ENCODE assay signal across 9 mouse cellular contexts in the genomic region with DNA sequence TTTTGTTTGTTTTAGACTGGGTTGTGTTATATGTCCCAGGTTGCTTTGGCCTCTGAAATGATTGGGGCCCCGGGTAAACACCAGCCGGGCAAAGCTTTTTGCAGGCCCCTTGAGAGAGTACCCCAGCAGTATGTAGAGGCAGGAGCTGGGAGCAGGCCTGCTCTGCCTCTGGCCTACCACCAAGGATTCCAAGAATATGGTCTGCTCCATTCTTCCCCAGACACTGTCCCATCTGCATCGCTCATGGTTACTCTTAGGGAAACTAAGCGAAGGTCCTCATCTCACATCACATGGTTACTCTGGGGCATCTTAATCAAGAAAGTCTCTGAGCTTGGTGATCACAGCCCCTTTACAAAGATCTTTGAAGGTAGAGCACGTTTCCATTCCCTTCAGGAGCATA. TPM values are rescaled to one million over a fixed set of nuclear protein-coding genes. Genes with fewer than 3 reads are reported as not detected.
DNase-seq lines count a peak whose midpoint lies in the region; ATAC-seq and TF ChIP-seq lines count a peak whose summit lies in the region.
"Had no signal": no experiment of that assay in that cellular context is flagged by ENCODE, and none has a peak within 500 bp of the region (broad histone marks: within the 10 kb centered on the region; RNA-seq: fewer than 3 reads in every experiment).

No protein-coding gene starts in this region.

- no peaks in the 10 kb centered on the region for H3K36me3 ChIP-seq in forebrain, embryonic 14.5 days (ENCODE audit: control insufficient read depth, insufficient read depth, low read length)
- H3K36me3 ChIP-seq in forebrain, embryonic 16.5 days (ENCODE audit: control insufficient read depth, insufficient read depth): no peaks in the 10 kb centered on the region
- peaks cover 9% of the 10 kb centered on the region; the same call in 1 of the 2 replicates for H3K36me3 ChIP-seq in lung, embryonic 15.5 days
- H3K36me3 ChIP-seq in hindbrain, embryonic 14.5 days (replicated peaks; ENCODE audit: control insufficient read depth, insufficient read depth): no peaks in the 10 kb centered on the region
- H3K36me3 ChIP-seq in myocyte (ENCODE audit: control insufficient read depth, insufficient read depth): no peaks in the 10 kb centered on the region

- no peak overlapping the region for H3K27ac ChIP-seq in forebrain, embryonic 14.5 days (ENCODE audit: low read depth, low read length)
- no peak overlapping the region for H3K27ac ChIP-seq in forebrain, embryonic 16.5 days (ENCODE audit: low read length)
- peak overlapping the region; percentile 95 for H3K27ac ChIP-seq in lung, embryonic 15.5 days
- no peak overlapping the region for H3K27ac ChIP-seq in hindbrain, embryonic 14.5 days

- no peaks in the 10 kb centered on the region for H3K9me3 ChIP-seq in forebrain, embryonic 14.5 days (replicated peaks; ENCODE audit: control insufficient read depth, low read length)
- H3K9me3 ChIP-seq in forebrain, embryonic 16.5 days (ENCODE audit: control insufficient read depth, low read length): no peaks in the 10 kb centered on the region
- no peaks in the 10 kb centered on the region for H3K9me3 ChIP-seq in lung, embryonic 15.5 days
- no peaks in the 10 kb centered on the region for H3K9me3 ChIP-seq in hindbrain, embryonic 14.5 days (ENCODE audit: control insufficient read depth, low read length)

- H3K4me2 ChIP-seq in forebrain, embryonic 14.5 days (ENCODE audit: low read length): no peak overlapping the region
- H3K4me2 ChIP-seq in forebrain, embryonic 16.5 days (ENCODE audit: low read length): no peak overlapping the region
- H3K4me2 ChIP-seq in lung, embryonic 15.5 days: peak overlapping the region; percentile 87
- H3K4me2 ChIP-seq in hindbrain, embryonic 14.5 days (replicated peaks): peak overlapping the region; percentile 48; the same call in 1 of the 2 replicates
- H3K4me2 ChIP-seq in myocyte (ENCODE audit: low read depth): peak overlapping the region; percentile 81

- peaks cover 2% of the 10 kb centered on the region; the same call in 1 of the 2 replicates for H3K4me1 ChIP-seq in forebrain, embryonic 14.5 days (ENCODE audit: control insufficient read depth, insufficient read depth, low read length)
- peaks cover 11% of the 10 kb centered on the region for H3K4me1 ChIP-seq in forebrain, embryonic 16.5 days (replicated peaks; ENCODE audit: control insufficient read depth, insufficient read depth, low read length)
- peaks cover 58% of the 10 kb centered on the region for H3K4me1 ChIP-seq in lung, embryonic 15.5 days
- H3K4me1 ChIP-seq in hindbrain, embryonic 14.5 days (replicated peaks; ENCODE audit: control insufficient read depth, insufficient read depth, low read length): no peaks in the 10 kb centered on the region; the same call in 1 of the 2 replicates

- WGBS in forebrain, embryonic 14.5 days: 76% methylated on average over 5 of the region's 5 CpGs
- 79% methylated on average over 5 of the region's 5 CpGs for WGBS in forebrain, embryonic 16.5 days
- 63% methylated on average over 5 of the region's 5 CpGs for WGBS in lung, embryonic 15.5 days
- 82% methylated on average over 5 of the region's 5 CpGs for WGBS in hindbrain, embryonic 14.5 days

- H3K79me2 ChIP-seq in myocyte (ENCODE audit: control insufficient read depth, insufficient read depth): peaks cover 68% of the 10 kb centered on the region

- no peak for TF ChIP-seq POLR2A in myocyte (IDR thresholded peaks at IDR 0.05; ENCODE audit: insufficient read length, low read depth)

- ATAC-seq in forebrain, embryonic 14.5 days: no peak
- no peak for ATAC-seq in forebrain, embryonic 16.5 days
- ATAC-seq in lung, embryonic 15.5 days (ENCODE audit: borderline replicate concordance, extremely low read depth, low FRiP score, low TSS enrichment): no peak
- ATAC-seq in hindbrain, embryonic 14.5 days (ENCODE audit: low FRiP score): no peak

- peaks cover 53% of the 10 kb centered on the region for H3K27me3 ChIP-seq in forebrain, embryonic 14.5 days (replicated peaks; ENCODE audit: control insufficient read depth, insufficient read depth, low read length)
- H3K27me3 ChIP-seq in forebrain, embryonic 16.5 days (replicated peaks; ENCODE audit: control insufficient read depth, insufficient read depth, low read length): peaks cover 61% of the 10 kb centered on the region
- 0 out of 2 replicates have a peak, but pooled peaks cover 5% of the 10 kb centered on the region for H3K27me3 ChIP-seq in lung, embryonic 15.5 days
- peaks cover 66% of the 10 kb centered on the region for H3K27me3 ChIP-seq in hindbrain, embryonic 14.5 days (ENCODE audit: control insufficient read depth, insufficient read depth, low read length)
- H3K27me3 ChIP-seq in myocyte (ENCODE audit: control insufficient read depth, insufficient read depth, insufficient read length): no peaks in the 10 kb centered on the region

- DNase-seq in forebrain, embryonic 14.5 days (ENCODE audit: low spot score): no peak
- no peak for DNase-seq in lung, postnatal 25 days (ENCODE audit: low spot score)
- no peak for DNase-seq in hindbrain, embryonic 14.5 days (ENCODE audit: low spot score)
- no peak for DNase-seq in embryo, embryonic 10 days (ENCODE audit: low spot score)
- no peak for DNase-seq in layer of hippocampus, postnatal 36 days
- DNase-seq: cerebellum, adult 8-10 months had no signal

- H3K4me3 ChIP-seq in forebrain, embryonic 14.5 days (ENCODE audit: low read depth, low read length): peak overlapping the region; percentile 28; the same call in 1 of the 2 replicates
- H3K4me3 ChIP-seq in forebrain, embryonic 16.5 days (replicated peaks; ENCODE audit: low read length): no peak overlapping the region
- H3K4me3 ChIP-seq in lung, embryonic 15.5 days: peak overlapping the region; percentile 65
- H3K4me3 ChIP-seq in hindbrain, embryonic 14.5 days (replicated peaks; ENCODE audit: low read length): peak overlapping the region; percentile 34; the same call in 1 of the 2 replicates
- H3K4me3 ChIP-seq in myocyte: peak overlapping the region; percentile 98

- H3ac ChIP-seq in myocyte (ENCODE audit: control insufficient read depth, insufficient read length): peak overlapping the region; percentile 61

- H3K9ac ChIP-seq in forebrain, embryonic 14.5 days (ENCODE audit: low read length): no peak overlapping the region
- no peak overlapping the region for H3K9ac ChIP-seq in forebrain, embryonic 16.5 days (replicated peaks; ENCODE audit: low read depth, low read length)
- H3K9ac ChIP-seq in lung, embryonic 15.5 days: peak overlapping the region; percentile 84
- no peak overlapping the region for H3K9ac ChIP-seq in hindbrain, embryonic 14.5 days

TF ChIP-seq in myocyte, 11 proteins besides CTCF, POLR2A, EP300 and RAD21:
- TF ChIP-seq MYOG (IDR thresholded peaks at IDR 0.05; ENCODE audit: control insufficient read depth in 1 of 3, insufficient read depth in 1 of 3, insufficient read length in 2 of 3, low read depth in 2 of 3) (no peak), TCF3 (IDR thresholded peaks at IDR 0.05; ENCODE audit: insufficient read length, low read depth) (no peak), USF1 (IDR thresholded peaks at IDR 0.05; ENCODE audit: low read depth) (no peak), CEBPB (IDR thresholded peaks at IDR 0.05; ENCODE audit: insufficient read depth, poor library complexity, severe bottlenecking) (no peak), MYOD1 (IDR thresholded peaks at IDR 0.05; ENCODE audit: control insufficient read depth in 1 of 3, insufficient read length in 2 of 3, low read depth in 2 of 3) (no peak), SRF (IDR thresholded peaks at IDR 0.05; ENCODE audit: control insufficient read depth, insufficient read length, low read depth) (no peak), TCF12 (IDR thresholded peaks at IDR 0.05; ENCODE audit: insufficient read depth, poor library complexity, severe bottlenecking) (no peak), MAX (IDR thresholded peaks at IDR 0.05; ENCODE audit: low read depth) (no peak), E2F4 (IDR thresholded peaks at IDR 0.05; ENCODE audit: insufficient read depth) (no peak), REST (IDR thresholded peaks at IDR 0.05; ENCODE audit: insufficient read depth, insufficient read length) (no peak), POLR2AphosphoS2 (IDR thresholded peaks at IDR 0.05; ENCODE audit: insufficient read length, low read depth) (no peak)
TF ChIP-seq in myocyte: peak in this region for 0.

RNA-seq across cellular contexts. Expression of gene Cavin1, which starts 2.2 kb away (rescaled TPM):
- 15.6 and 21.1 TPM in 2 replicates for polyA plus RNA-seq in forebrain, embryonic 14.5 days (2014; fragmentation: Nextera tagmentation; extraction: Ambion mirVana)
- polyA plus RNA-seq in forebrain, embryonic 16.5 days (2015; fragmentation: Nextera tagmentation; extraction: Ambion mirVana): 33.6 and 45.4 TPM in 2 replicates
- 392 and 425 TPM in 2 replicates for polyA plus RNA-seq in lung, embryonic 15.5 days (2015; fragmentation: Nextera tagmentation; extraction: Ambion mirVana)
- polyA plus RNA-seq in hindbrain, embryonic 14.5 days (2014; fragmentation: Nextera tagmentation; extraction: Ambion mirVana): 20.1 and 21.1 TPM in 2 replicates
- polyA plus RNA-seq in myocyte (2012; fragmentation: generic; extraction: Trizol): 284 TPM
- total RNA-seq in layer of hippocampus, postnatal 36 days (2021): 10 to 100 TPM; 12.4 to 14.5 TPM

RNA-seq across cellular contexts. Expression of gene Stat3, which starts 29.2 kb away (rescaled TPM):
- 23.3 and 26.4 TPM in 2 replicates for polyA plus RNA-seq in forebrain, embryonic 14.5 days (2014; fragmentation: Nextera tagmentation; extraction: Ambion mirVana)
- 30.6 and 31.5 TPM in 2 replicates for polyA plus RNA-seq in forebrain, embryonic 16.5 days (2015; fragmentation: Nextera tagmentation; extraction: Ambion mirVana)
- 41.2 and 53.4 TPM in 2 replicates for polyA plus RNA-seq in lung, embryonic 15.5 days (2015; fragmentation: Nextera tagmentation; extraction: Ambion mirVana)
- polyA plus RNA-seq in hindbrain, embryonic 14.5 days (2014; fragmentation: Nextera tagmentation; extraction: Ambion mirVana): 49.1 and 50.6 TPM in 2 replicates
- polyA plus RNA-seq in myocyte (2012; fragmentation: generic; extraction: Trizol): 93.7 TPM
- 10 to 100 TPM; 34.2 to 44.7 TPM for total RNA-seq in layer of hippocampus, postnatal 36 days (2021)

RNA-seq across cellular contexts. Expression of gene Atp6v0a1, which starts 40.8 kb away (rescaled TPM):
- 50.2 and 74.4 TPM in 2 replicates for polyA plus RNA-seq in forebrain, embryonic 14.5 days (2014; fragmentation: Nextera tagmentation; extraction: Ambion mirVana)
- 90.6 and 111 TPM in 2 replicates for polyA plus RNA-seq in forebrain, embryonic 16.5 days (2015; fragmentation: Nextera tagmentation; extraction: Ambion mirVana)
- 36.7 and 37.8 TPM in 2 replicates for polyA plus RNA-seq in lung, embryonic 15.5 days (2015; fragmentation: Nextera tagmentation; extraction: Ambion mirVana)
- polyA plus RNA-seq in hindbrain, embryonic 14.5 days (2014; fragmentation: Nextera tagmentation; extraction: Ambion mirVana): 143 and 152 TPM in 2 replicates
- polyA plus RNA-seq in myocyte (2012; fragmentation: generic; extraction: Trizol): 45.0 TPM
- 100 to 1,000 TPM; 464 to 482 TPM for total RNA-seq in layer of hippocampus, postnatal 36 days (2021)

Comparison
In these comparisons a context has a peak if more than half of its experiments do, and no peak if none do; other contexts are left out.
1. H3K4me2 ChIP-seq: peak in lung, embryonic 15.5 days (single experiment), hindbrain, embryonic 14.5 days (single experiment) and myocyte (single experiment); none in forebrain, embryonic 14.5 days (single experiment) and forebrain, embryonic 16.5 days (single experiment).